Mouse (Mus musculus): ENCODE measurements at regions not wholly inside any gene's neighbourhood (a gene's known extent, or its start where the extent isn't known, plus 50 kb on each side); places are given as distances from the start of the nearest gene placed in this dataset.

DNA sequence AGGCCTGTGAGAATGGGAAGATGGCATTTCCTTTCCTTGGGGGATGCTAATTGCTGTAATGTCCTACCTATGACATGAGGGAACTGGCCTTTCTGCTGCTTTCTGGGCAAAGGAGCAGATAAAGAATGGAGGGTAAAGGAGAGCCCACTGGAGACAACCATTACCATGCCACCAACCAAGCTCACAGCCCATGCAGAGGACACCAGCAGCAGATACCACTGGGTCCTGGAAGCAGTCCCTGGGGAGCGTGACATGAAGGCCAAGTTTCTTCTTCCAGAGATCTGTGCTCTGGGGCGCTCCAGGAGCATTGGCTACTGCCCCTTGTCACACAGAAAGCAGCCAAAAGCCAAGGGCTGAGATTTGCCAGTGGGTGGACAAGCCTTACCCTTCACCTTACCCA is 102.8 kb downstream of the 4931417E11Rik start:
- H3K36me3 ChIP-seq (ENCODE audit: control insufficient read depth, insufficient read depth, low read length) = no peaks in the 10 kb centered on the region
- no peak overlapping the region for H3K27ac ChIP-seq
- no peak for TF ChIP-seq CTCF (IDR thresholded peaks at IDR 0.05)
- no peak for TF ChIP-seq POLR2A (IDR thresholded peaks at IDR 0.05; ENCODE audit: insufficient read depth, low read depth, low read length)
- no peak for TF ChIP-seq EP300 (IDR thresholded peaks at IDR 0.05; ENCODE audit: insufficient read depth, low read depth, low read length)
- WGBS = 56% methylated on average over 2 of the region's 2 CpGs
- intact Hi-C loops (cut with DNase I) = no loop called here
- no peaks in the 10 kb centered on the region for H3K27me3 ChIP-seq (ENCODE audit: control insufficient read depth, insufficient read depth, low read length)
- H3K9ac ChIP-seq (ENCODE audit: low read depth, low read length) = no peak overlapping the region
- H3K79me2 ChIP-seq (replicated peaks; ENCODE audit: control insufficient read depth, insufficient read depth, low read length) = no peaks in the 10 kb centered on the region
- no peak overlapping the region for H3K4me3 ChIP-seq
- H3K4me1 ChIP-seq (ENCODE audit: control insufficient read depth, insufficient read depth, low read length) = no peaks in the 10 kb centered on the region; the same call in 1 of the 2 replicates
- DNase-seq = no peak

DNA sequence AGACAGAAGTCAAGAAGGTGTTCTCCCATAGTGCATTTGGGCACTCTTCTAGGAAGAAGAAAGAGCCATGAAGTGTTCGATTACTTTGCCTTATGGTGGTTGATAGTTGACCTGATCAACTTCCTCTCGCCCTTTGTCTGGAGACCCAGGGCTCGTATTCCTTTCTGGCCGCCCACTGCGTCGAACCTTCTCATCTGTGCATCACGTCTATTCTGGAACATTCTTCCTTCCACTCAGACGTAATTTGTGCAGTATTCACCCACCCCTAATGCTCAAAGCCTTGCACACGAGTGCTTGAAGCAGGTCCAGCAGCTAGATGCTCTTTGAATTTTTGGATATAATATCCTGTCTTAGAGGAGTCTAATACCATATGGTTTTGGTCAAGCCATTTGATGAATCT is 104.2 kb downstream of the 4931417E11Rik start:
- Histone ChIP-seq H3K4me1 (ENCODE audit: control insufficient read depth, insufficient read depth, low read length) (no peaks in the 10 kb centered on the region; the same call in 1 of the 2 replicates), H3K36me3 (ENCODE audit: control insufficient read depth, insufficient read depth, low read length) (no peaks in the 10 kb centered on the region), H3K4me3 (no peak overlapping the region), H3K27ac (no peak overlapping the region), H3K79me2 (replicated peaks; ENCODE audit: control insufficient read depth, insufficient read depth, low read length) (no peaks in the 10 kb centered on the region), H3K27me3 (ENCODE audit: control insufficient read depth, insufficient read depth, low read length) (no peaks in the 10 kb centered on the region), H3K9ac (ENCODE audit: low read depth, low read length) (no peak overlapping the region)
- 75% methylated on average over 9 of the region's 9 CpGs for WGBS
- DNase-seq = no peak
- intact Hi-C loops (cut with DNase I) = no loop called here
- TF ChIP-seq CTCF (IDR thresholded peaks at IDR 0.05) (no peak), POLR2A (IDR thresholded peaks at IDR 0.05; ENCODE audit: insufficient read depth, low read depth, low read length) (no peak), EP300 (IDR thresholded peaks at IDR 0.05; ENCODE audit: insufficient read depth, low read depth, low read length) (no peak)

DNA sequence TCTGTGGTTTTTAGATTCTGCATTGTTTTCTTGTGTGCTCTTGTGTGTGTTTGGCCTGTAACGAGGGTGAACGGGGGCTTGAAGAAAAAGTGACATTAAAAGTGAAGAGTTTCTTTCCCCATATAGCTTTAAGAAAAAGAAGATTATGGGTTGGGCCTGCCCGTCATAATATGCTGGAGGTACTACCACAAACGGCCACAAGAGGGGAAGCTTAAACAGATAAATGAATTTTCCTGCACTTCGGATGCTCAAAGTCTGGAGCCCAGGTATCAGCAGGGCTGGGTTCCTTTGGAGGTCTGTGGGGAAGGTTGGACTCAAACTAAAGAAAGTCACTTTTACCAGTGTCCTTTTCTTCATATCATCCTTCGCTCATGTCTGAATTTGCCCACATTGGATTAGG is 86.8 kb downstream of the Suclg1 start:
- 0 out of 2 replicates have a peak, but pooled peaks cover 2% of the 10 kb centered on the region for H3K27me3 ChIP-seq (ENCODE audit: control insufficient read depth, insufficient read depth, low read length)
- DNase-seq = no peak
- intact Hi-C loops (cut with DNase I) = no loop called here
- H3K27ac ChIP-seq = no peak overlapping the region
- no peak for TF ChIP-seq POLR2A (IDR thresholded peaks at IDR 0.05; ENCODE audit: insufficient read depth, low read depth, low read length)
- peak; percentile 37 for TF ChIP-seq CTCF (IDR thresholded peaks at IDR 0.05)
- H3K9ac ChIP-seq (ENCODE audit: low read depth, low read length) = no peak overlapping the region
- no peaks in the 10 kb centered on the region for H3K79me2 ChIP-seq (replicated peaks; ENCODE audit: control insufficient read depth, insufficient read depth, low read length)
- no peaks in the 10 kb centered on the region for H3K36me3 ChIP-seq (ENCODE audit: control insufficient read depth, insufficient read depth, low read length)
- 53% methylated on average over 6 of the region's 6 CpGs for WGBS
- no peak overlapping the region for H3K4me3 ChIP-seq
- no peaks in the 10 kb centered on the region for H3K4me1 ChIP-seq (ENCODE audit: control insufficient read depth, insufficient read depth, low read length)

DNA sequence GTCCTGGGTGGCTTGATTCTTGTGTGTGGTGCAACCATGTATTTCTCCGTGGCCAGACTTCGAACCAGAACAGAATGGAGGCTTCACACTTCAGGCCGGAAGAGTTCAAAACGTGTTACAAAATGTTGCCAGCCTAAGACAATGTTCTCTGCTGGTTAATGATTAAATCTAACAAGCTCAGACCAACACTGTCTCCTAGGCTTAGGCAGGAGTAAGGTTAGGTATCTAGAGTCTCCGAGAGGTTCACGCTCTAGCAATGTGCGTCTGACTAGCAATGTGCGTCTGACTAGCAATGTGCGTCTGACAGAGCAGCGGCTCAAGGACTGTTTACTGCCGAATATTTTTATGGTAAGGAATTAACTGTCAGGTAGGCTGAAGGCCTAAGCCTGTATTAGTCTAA is 81.5 kb downstream of the Suclg1 start:
- H3K79me2 ChIP-seq (replicated peaks; ENCODE audit: control insufficient read depth, insufficient read depth, low read length) = no peaks in the 10 kb centered on the region
- H3K27ac ChIP-seq = no peak overlapping the region
- intact Hi-C loops (cut with DNase I) = no loop called here
- TF ChIP-seq POLR2A (IDR thresholded peaks at IDR 0.05; ENCODE audit: insufficient read depth, low read depth, low read length) (no peak), CTCF (IDR thresholded peaks at IDR 0.05) (no peak), EP300 (IDR thresholded peaks at IDR 0.05; ENCODE audit: insufficient read depth, low read depth, low read length) (no peak)
- WGBS = 92% methylated on average over 11 of the region's 11 CpGs
- no peak overlapping the region for H3K4me3 ChIP-seq
- no peak for DNase-seq
- H3K36me3 ChIP-seq (ENCODE audit: control insufficient read depth, insufficient read depth, low read length) = no peaks in the 10 kb centered on the region
- no peaks in the 10 kb centered on the region for H3K4me1 ChIP-seq (ENCODE audit: control insufficient read depth, insufficient read depth, low read length)
- no peaks in the 10 kb centered on the region for H3K27me3 ChIP-seq (ENCODE audit: control insufficient read depth, insufficient read depth, low read length)
- no peak overlapping the region for H3K9ac ChIP-seq (ENCODE audit: low read depth, low read length)

Small RNA genes lying in the stretch of these regions (microRNA-seq; reads per million reads assigned to microRNA genes)
- 0 reads per million in 2 experiments for gene Gm24370

Measured in heart, adult 2 months (tissue).